Comparison of ENCODE assay signal across 8 mouse cellular contexts in genomic region chr6:17307461-17308115, GRCm38 (mm10). TPM values are rescaled to one million over a fixed set of nuclear protein-coding genes. Genes with fewer than 3 reads are reported as not detected.
DNase-seq lines count a peak whose midpoint lies in the region; ATAC-seq and TF ChIP-seq lines count a peak whose summit lies in the region.

No protein-coding gene starts in this region.

- H3K9me3 ChIP-seq in heart, embryonic 11.5 days (replicated peaks; ENCODE audit: control insufficient read depth, low read length), result no peaks in the 10 kb centered on the region
- no peaks in the 10 kb centered on the region for H3K9me3 ChIP-seq in liver, embryonic 14.5 days (ENCODE audit: control insufficient read depth, low read length)
- no peaks in the 10 kb centered on the region for H3K9me3 ChIP-seq in stomach, postnatal 0 days (ENCODE audit: control insufficient read depth, low read length)

- peaks cover 2% of the 10 kb centered on the region; the same call in 1 of the 2 replicates for H3K4me1 ChIP-seq in embryonic fibroblast, embryonic 13.5 days (ENCODE audit: control insufficient read depth, insufficient read depth, low read length)
- no peaks in the 10 kb centered on the region for H3K4me1 ChIP-seq in heart, embryonic 11.5 days (ENCODE audit: control insufficient read depth, insufficient read depth, low read length)
- H3K4me1 ChIP-seq in liver, embryonic 14.5 days (replicated peaks; ENCODE audit: control insufficient read depth in 2 of 2, insufficient read depth in 2 of 2, low read length in 1 of 2), result peaks cover 0 to 8% of the 10 kb centered on the region in 2 experiments; a peak in 2 of 4 replicates
- peaks cover 3% of the 10 kb centered on the region; the same call in 1 of the 2 replicates for H3K4me1 ChIP-seq in stomach, postnatal 0 days (replicated peaks; ENCODE audit: control insufficient read depth, insufficient read depth)

- TF ChIP-seq CTCF in embryonic fibroblast, embryonic 13.5 days (IDR thresholded peaks at IDR 0.05; ENCODE audit: borderline replicate concordance, insufficient read depth, low read length), result peak; percentile 79
- peak; percentile 70 for TF ChIP-seq CTCF in liver, embryonic 14.5 days (IDR thresholded peaks at IDR 0.05; ENCODE audit: low read depth)
- peak; percentile 84 for TF ChIP-seq CTCF in stomach, postnatal 0 days (IDR thresholded peaks at IDR 0.05; ENCODE audit: low read depth)

- peak; percentile 21 to 56 for DNase-seq in spleen, adult 18-20 months
- no peak for DNase-seq in spleen, adult 12 weeks (ENCODE audit: low spot score)
- peak; percentile 73 for DNase-seq in kidney, adult 9 months
- DNase-seq in liver, embryonic 14.5 days (ENCODE audit: low read depth in 3 of 3, low spot score in 3 of 3), result no peak
- DNase-seq in stomach, postnatal 0 days (ENCODE audit: low spot score), result peak; percentile 80

- ATAC-seq in heart, embryonic 11.5 days (replicated peaks; ENCODE audit: insufficient number of reproducible peaks, low FRiP score, low TSS enrichment), result peak; percentile 82
- 0 out of 2 replicates have a peak, but pooled peaks have one; percentile 39 for ATAC-seq in liver, embryonic 14.5 days (ENCODE audit: insufficient read depth)
- ATAC-seq in stomach, postnatal 0 days (ENCODE audit: low FRiP score, low TSS enrichment), result peak; percentile 93

- peak overlapping the region; percentile 1 for H3ac ChIP-seq in myocyte (ENCODE audit: control insufficient read depth, insufficient read length)

- TF ChIP-seq POLR2A in embryonic fibroblast, embryonic 13.5 days (IDR thresholded peaks at IDR 0.05; ENCODE audit: low read depth, low read length), result peak; percentile 41
- peak; percentile 42 for TF ChIP-seq POLR2A in myocyte (IDR thresholded peaks at IDR 0.05; ENCODE audit: insufficient read length, low read depth)

- peak overlapping the region; percentile 71 for H3K9ac ChIP-seq in heart, embryonic 11.5 days (ENCODE audit: low read depth, low read length)
- no peak overlapping the region for H3K9ac ChIP-seq in liver, embryonic 14.5 days (replicated peaks)
- peak overlapping the region; percentile 77 for H3K9ac ChIP-seq in stomach, postnatal 0 days (ENCODE audit: low read length)

- H3K36me3 ChIP-seq in heart, embryonic 11.5 days (ENCODE audit: control insufficient read depth, insufficient read depth, low read length), result no peaks in the 10 kb centered on the region
- no peaks in the 10 kb centered on the region for H3K36me3 ChIP-seq in liver, embryonic 14.5 days (replicated peaks; ENCODE audit: control insufficient read depth, insufficient read depth, low read depth)
- H3K36me3 ChIP-seq in myocyte (ENCODE audit: control insufficient read depth, insufficient read depth), result no peaks in the 10 kb centered on the region
- no peaks in the 10 kb centered on the region for H3K36me3 ChIP-seq in stomach, postnatal 0 days (ENCODE audit: control insufficient read depth, insufficient read depth, low read length)

- H3K79me2 ChIP-seq in myocyte (ENCODE audit: control insufficient read depth, insufficient read depth), result peaks cover 36% of the 10 kb centered on the region

- H3K4me3 ChIP-seq in embryonic fibroblast, embryonic 13.5 days (ENCODE audit: insufficient read depth, low read length), result peak overlapping the region; percentile 69
- peak overlapping the region; percentile 50 for H3K4me3 ChIP-seq in heart, embryonic 11.5 days (ENCODE audit: low read depth, low read length)
- peak overlapping the region; percentile 20 to 35; a peak in 3 of 4 replicates for H3K4me3 ChIP-seq in liver, embryonic 14.5 days (ENCODE audit: insufficient read depth in 1 of 2, low read depth in 2 of 2, low read length in 2 of 2)
- H3K4me3 ChIP-seq in myocyte, result peak overlapping the region; percentile 68
- peak overlapping the region; percentile 64 for H3K4me3 ChIP-seq in stomach, postnatal 0 days (ENCODE audit: low read depth, low read length)

- H3K4me2 ChIP-seq in heart, embryonic 11.5 days, result peak overlapping the region; percentile 95
- peak overlapping the region; percentile 57 for H3K4me2 ChIP-seq in liver, embryonic 14.5 days (ENCODE audit: low read depth)
- peak overlapping the region; percentile 97 for H3K4me2 ChIP-seq in myocyte (ENCODE audit: low read depth)
- peak overlapping the region; percentile 77 for H3K4me2 ChIP-seq in stomach, postnatal 0 days (replicated peaks; ENCODE audit: low read depth)

- peaks cover 5% of the 10 kb centered on the region; the same call in 1 of the 2 replicates for H3K27me3 ChIP-seq in heart, embryonic 11.5 days (ENCODE audit: control insufficient read depth, insufficient read depth, low read length)
- H3K27me3 ChIP-seq in liver, embryonic 14.5 days (ENCODE audit: control insufficient read depth, insufficient read depth, low read length), result peaks cover 24% of the 10 kb centered on the region
- H3K27me3 ChIP-seq in myocyte (ENCODE audit: control insufficient read depth, insufficient read depth, insufficient read length), result no peaks in the 10 kb centered on the region
- no peaks in the 10 kb centered on the region for H3K27me3 ChIP-seq in stomach, postnatal 0 days (ENCODE audit: control insufficient read depth, insufficient read depth, low read length)

- WGBS in heart, embryonic 11.5 days (ENCODE audit: insufficient replicate concordance), result 2% methylated on average over 31 of the region's 31 CpGs
- 1% methylated on average over 31 of the region's 31 CpGs for WGBS in liver, embryonic 14.5 days (ENCODE audit: insufficient replicate concordance)
- 4% methylated on average over 25 of the region's 31 CpGs for WGBS in stomach, postnatal 0 days

- TF ChIP-seq EP300 in liver, embryonic 14.5 days (IDR thresholded peaks at IDR 0.05; ENCODE audit: low read depth), result no peak
- no peak for TF ChIP-seq EP300 in stomach, postnatal 0 days (optimal IDR thresholded peaks at IDR 0.05)

- peak overlapping the region; percentile 96 for H3K27ac ChIP-seq in embryonic fibroblast, embryonic 13.5 days (ENCODE audit: insufficient read depth, low read length)
- no peak overlapping the region for H3K27ac ChIP-seq in heart, embryonic 11.5 days (ENCODE audit: low read depth, low read length)
- no peak overlapping the region for H3K27ac ChIP-seq in liver, embryonic 14.5 days
- H3K27ac ChIP-seq in stomach, postnatal 0 days (replicated peaks), result peak overlapping the region; percentile 94

TF ChIP-seq in myocyte, 11 proteins besides CTCF, POLR2A, EP300 and RAD21:
- TF ChIP-seq MYOG (IDR thresholded peaks at IDR 0.05; ENCODE audit: control insufficient read depth in 1 of 3, insufficient read depth in 1 of 3, insufficient read length in 2 of 3, low read depth in 2 of 3), result peak in 1 of 3 experiments; percentile 28
- peak in 1 of 3 experiments; percentile 6 for TF ChIP-seq MYOD1 (IDR thresholded peaks at IDR 0.05; ENCODE audit: control insufficient read depth in 1 of 3, insufficient read length in 2 of 3, low read depth in 2 of 3)
- no peak for TF ChIP-seq CEBPB (IDR thresholded peaks at IDR 0.05; ENCODE audit: insufficient read depth, poor library complexity, severe bottlenecking)
- TF ChIP-seq POLR2AphosphoS2 (IDR thresholded peaks at IDR 0.05; ENCODE audit: insufficient read length, low read depth), result peak; percentile 21
- no peak for TF ChIP-seq E2F4 (IDR thresholded peaks at IDR 0.05; ENCODE audit: insufficient read depth)
- no peak for TF ChIP-seq USF1 (IDR thresholded peaks at IDR 0.05; ENCODE audit: low read depth)

RNA-seq across cellular contexts. Expression of gene Cav1, which starts 1.5 kb away (rescaled TPM):
- 610 and 713 TPM in 2 replicates for polyA plus RNA-seq in embryonic fibroblast, embryonic 13.5 days (2011; ENCODE audit: insufficient read length, low read depth, missing spikeins)
- polyA plus RNA-seq in heart, embryonic 11.5 days (2014; fragmentation: Nextera tagmentation; extraction: Ambion mirVana), result 69.2 and 81.5 TPM in 2 replicates
- polyA plus RNA-seq in liver, embryonic 14.5 days (2012; rRNA removed), result 0.84 and 1.8 TPM in 2 replicates
- polyA plus RNA-seq in liver, embryonic 14.5 days (2014; fragmentation: Nextera tagmentation; extraction: Ambion mirVana), result 3.5 TPM in 2 replicates
- 64.7 TPM for polyA plus RNA-seq in myocyte (2012; fragmentation: generic; extraction: Trizol)
- polyA plus RNA-seq in stomach, postnatal 0 days (2015; fragmentation: Nextera tagmentation; extraction: Ambion mirVana), result 324 and 346 TPM in 2 replicates

RNA-seq across cellular contexts. Expression of gene Cav2, which starts 26.6 kb away (rescaled TPM):
- polyA plus RNA-seq in embryonic fibroblast, embryonic 13.5 days (2011; ENCODE audit: insufficient read length, low read depth, missing spikeins), result 45.6 and 74.2 TPM in 2 replicates
- 13.7 and 15.9 TPM in 2 replicates for polyA plus RNA-seq in heart, embryonic 11.5 days (2014; fragmentation: Nextera tagmentation; extraction: Ambion mirVana)
- polyA plus RNA-seq in liver, embryonic 14.5 days (2012; rRNA removed), result 0.61 and 0.87 TPM in 2 replicates
- polyA plus RNA-seq in liver, embryonic 14.5 days (2014; fragmentation: Nextera tagmentation; extraction: Ambion mirVana), result 2.2 and 2.6 TPM in 2 replicates
- polyA plus RNA-seq in myocyte (2012; fragmentation: generic; extraction: Trizol), result 2.9 TPM
- polyA plus RNA-seq in stomach, postnatal 0 days (2015; fragmentation: Nextera tagmentation; extraction: Ambion mirVana), result 62.7 and 63.5 TPM in 2 replicates

Comparison
In these comparisons a context has a peak if more than half of its experiments do, and no peak if none do; other contexts are left out.
1. DNase-seq: peak in spleen, adult 18-20 months (2 of 2), kidney, adult 9 months (single experiment) and stomach, postnatal 0 days (single experiment); none in spleen, adult 12 weeks (single experiment) and liver, embryonic 14.5 days (0 of 3).
2. H3K27ac ChIP-seq: peak in embryonic fibroblast, embryonic 13.5 days (single experiment) and stomach, postnatal 0 days (single experiment); none in heart, embryonic 11.5 days (single experiment) and liver, embryonic 14.5 days (single experiment).
3. ATAC-seq: peak in every context shown above with its lines; median percentile 93 in stomach, postnatal 0 days; 82 in heart, embryonic 11.5 days; 39 in liver, embryonic 14.5 days.
4. RNA of gene Cav1, which starts 1.5 kb away (polyA plus RNA-seq): 610 to 713 TPM in embryonic fibroblast, embryonic 13.5 days, 324 to 346 TPM in stomach, postnatal 0 days, 69.2 to 81.5 TPM in heart, embryonic 11.5 days and 64.7 TPM in myocyte (single experiment); 0.84 to 3.5 TPM in liver, embryonic 14.5 days; every median in the first group is over 10 times any median in the second.
5. Peak in every context shown above with its lines, with median percentiles within 50 percentile points of each other: H3K4me3 ChIP-seq, CTCF ChIP-seq and H3K4me2 ChIP-seq.